Mouse (Mus musculus): Measurements from ENCODE around the gene Dop1b. TPM values are rescaled to one million over a fixed set of nuclear protein-coding genes. Genes with fewer than 3 reads are reported as not detected.
"Not testable (repeated sequence)": the region's sequence is repeated elsewhere in the genome, so short reads cannot be mapped to it uniquely, and the experiment has no call there.

Gene Dop1b
- polyA plus RNA-seq (2012; rRNA removed) = 62.8 and 70.8 TPM in 2 replicates

- DNase-seq (ENCODE audit: extremely low spot score in 1 of 2, low spot score in 1 of 2) = peak; percentile 94 to 99
Observed at GRCm38 (mm10) chr16:93711411-93712188, at the start of gene Dop1b. Gene Dop1b (plus strand): TSS chr16:93711904.

- no peak for DNase-seq (ENCODE audit: extremely low spot score in 1 of 2, low spot score in 1 of 2)
Observed at GRCm38 (mm10) chr16:93667976-93668375, 43.7 kb upstream of the Dop1b start.

- no peak for DNase-seq (ENCODE audit: extremely low spot score in 1 of 2, low spot score in 1 of 2)
Observed at GRCm38 (mm10) chr16:93669521-93669920, 42.2 kb upstream of the Dop1b start.

GRCm38 (mm10) chr16:93670466-93670865 lies 41.2 kb upstream of the Dop1b start:
- DNase-seq (ENCODE audit: extremely low spot score in 1 of 2, low spot score in 1 of 2) = not testable (repeated sequence)

GRCm38 (mm10) chr16:93671064-93671463 lies 40.6 kb upstream of the Dop1b start:
- no peak for DNase-seq (ENCODE audit: extremely low spot score in 1 of 2, low spot score in 1 of 2)

GRCm38 (mm10) chr16:93676376-93676775 lies 35.3 kb upstream of the Dop1b start:
- no peak for DNase-seq (ENCODE audit: extremely low spot score in 1 of 2, low spot score in 1 of 2)

GRCm38 (mm10) chr16:93678206-93678605 lies 33.5 kb upstream of the Dop1b start:
- no peak for DNase-seq (ENCODE audit: extremely low spot score in 1 of 2, low spot score in 1 of 2)

GRCm38 (mm10) chr16:93679165-93679564 lies 32.5 kb upstream of the Dop1b start:
- DNase-seq (ENCODE audit: extremely low spot score in 1 of 2, low spot score in 1 of 2) = peak in 1 of 2 experiments; percentile 19

- no peak for DNase-seq (ENCODE audit: extremely low spot score in 1 of 2, low spot score in 1 of 2)
Observed at GRCm38 (mm10) chr16:93682156-93682688, 29.5 kb upstream of the Dop1b start.

- peak; percentile 68 to 83 for DNase-seq (ENCODE audit: extremely low spot score in 1 of 2, low spot score in 1 of 2)
Observed at GRCm38 (mm10) chr16:93682689-93683507, 28.8 kb upstream of the Dop1b start, which contains the start of gene Cbr3. Gene Cbr3 (plus strand): TSS chr16:93683215.

- peak in 1 of 2 experiments; percentile 18 for DNase-seq (ENCODE audit: extremely low spot score in 1 of 2, low spot score in 1 of 2)
Observed at GRCm38 (mm10) chr16:93683508-93684236, 28.0 kb upstream of the Dop1b start.

GRCm38 (mm10) chr16:93684441-93684840 lies 27.3 kb upstream of the Dop1b start:
- no peak for DNase-seq (ENCODE audit: extremely low spot score in 1 of 2, low spot score in 1 of 2)

- not testable (repeated sequence) for DNase-seq (ENCODE audit: extremely low spot score in 1 of 2, low spot score in 1 of 2)
Observed at GRCm38 (mm10) chr16:93685783-93686182, 25.9 kb upstream of the Dop1b start.

- no peak for DNase-seq (ENCODE audit: extremely low spot score in 1 of 2, low spot score in 1 of 2)
Observed at GRCm38 (mm10) chr16:93686421-93686820, 25.3 kb upstream of the Dop1b start.

GRCm38 (mm10) chr16:93686945-93687344 lies 24.8 kb upstream of the Dop1b start:
- peak in 1 of 2 experiments; percentile 38 for DNase-seq (ENCODE audit: extremely low spot score in 1 of 2, low spot score in 1 of 2)

GRCm38 (mm10) chr16:93691206-93691841 lies 20.4 kb upstream of the Dop1b start:
- DNase-seq (ENCODE audit: extremely low spot score in 1 of 2, low spot score in 1 of 2) = no peak

GRCm38 (mm10) chr16:93692744-93693143 lies 19.0 kb upstream of the Dop1b start:
- DNase-seq (ENCODE audit: extremely low spot score in 1 of 2, low spot score in 1 of 2) = no peak

GRCm38 (mm10) chr16:93707116-93707515 lies 4.6 kb upstream of the Dop1b start:
- DNase-seq (ENCODE audit: extremely low spot score in 1 of 2, low spot score in 1 of 2) = no peak

GRCm38 (mm10) chr16:93709217-93709616 lies 2.5 kb upstream of the Dop1b start:
- DNase-seq (ENCODE audit: extremely low spot score in 1 of 2, low spot score in 1 of 2) = no peak

- DNase-seq (ENCODE audit: extremely low spot score in 1 of 2, low spot score in 1 of 2) = peak; percentile 74 to 91
Observed at GRCm38 (mm10) chr16:93710924-93711323, 780 bp upstream of the Dop1b start.
